Mouse (Mus musculus): ENCODE measurements around the gene Pfkfb4.
A peak's percentile ranks its signal among the peaks of the same experiment; 100 is the strongest.

Gene Pfkfb4

GRCm38 (mm10) chr9:109056916-109057315, 65.3 kb downstream of the Pfkfb4 start:
- DNase-seq (ENCODE audit: low read depth, low spot score), result no peak

- no peak for DNase-seq (ENCODE audit: low read depth, low spot score)
Measured at GRCm38 (mm10) chr9:109057543-109057942, 66.0 kb downstream of the Pfkfb4 start.

- DNase-seq (ENCODE audit: low read depth, low spot score), result no peak
Measured at GRCm38 (mm10) chr9:109058006-109058765, 66.6 kb downstream of the Pfkfb4 start.

GRCm38 (mm10) chr9:109059136-109059903, 67.7 kb downstream of the Pfkfb4 start, which contains the start of gene Trex1:
Gene Trex1 (minus strand): TSS chr9:109059734.
- DNase-seq (ENCODE audit: low read depth, low spot score), result peak; percentile 93

- no peak for DNase-seq (ENCODE audit: low read depth, low spot score)
Measured at GRCm38 (mm10) chr9:109060184-109060897, 68.8 kb downstream of the Pfkfb4 start.

- no peak for DNase-seq (ENCODE audit: low read depth, low spot score)
Measured at GRCm38 (mm10) chr9:109060898-109061295, 69.3 kb downstream of the Pfkfb4 start.

GRCm38 (mm10) chr9:109068095-109068735, 76.6 kb downstream of the Pfkfb4 start:
- DNase-seq (ENCODE audit: low read depth, low spot score), result no peak

- peak; percentile 91 for DNase-seq (ENCODE audit: low read depth, low spot score)
Measured at GRCm38 (mm10) chr9:109073661-109074573, 82.3 kb downstream of the Pfkfb4 start, which contains the start of gene Atrip. Gene Atrip (minus strand): TSS chr9:109074124.

GRCm38 (mm10) chr9:109080516-109080915, 88.9 kb downstream of the Pfkfb4 start:
- DNase-seq (ENCODE audit: low read depth, low spot score), result no peak

- no peak for DNase-seq (ENCODE audit: low read depth, low spot score)
Measured at GRCm38 (mm10) chr9:109081749-109082123, 90.2 kb downstream of the Pfkfb4 start.

All from R1 (cell line).